Mouse (Mus musculus): ENCODE measurements around the gene Slc5a5.

- TF ChIP-seq CTCF (IDR thresholded peaks at IDR 0.05; ENCODE audit: extremely low read depth, insufficient read depth, low read length), result no peak
- TF ChIP-seq POLR2A (IDR thresholded peaks at IDR 0.05; ENCODE audit: extremely low read depth, insufficient read depth, low read length), result no peak
Observed at GRCm38 (mm10) chr8:70931731-70932130, 39.2 kb upstream of the Slc5a5 start.

Measured in cortical plate, adult 2 months (tissue).